Mouse (Mus musculus) bone marrow, adult 2 months (tissue): ENCODE data around the gene Fam214a. TPM values are rescaled to one million over a fixed set of nuclear protein-coding genes. Genes with fewer than 3 reads are reported as not detected.

ENCODE experiments used
- H3K27ac ChIP-seq: fragments of 200-500 bp; 2 replicates; pipeline ENCODE4 v1.5.1; 2012; ENCODE audit warnings: low read depth, mild to moderate bottlenecking, control low read depth, inconsistent platforms, low read length; ENCODE audit not compliant: control insufficient read depth, poor library complexity, insufficient read depth
- H3K4me1 ChIP-seq: fragments of 200-500 bp; 2 replicates; pipeline ENCODE4 v1.6.1; 2011; ENCODE audit warnings: low read length; ENCODE audit not compliant: control insufficient read depth, insufficient read depth
- H3K4me3 ChIP-seq: fragments of 200-500 bp; replicated peaks from 2 replicates; pipeline ENCODE3; 2011; ENCODE audit warnings: mild to moderate bottlenecking, low read depth, low read length, control low read depth; ENCODE audit not compliant: control insufficient read depth
- CTCF ChIP-seq: fragments of 200-500 bp; IDR thresholded peaks from 2 replicates; pipeline ENCODE4 v1.5.1; 2011; ENCODE audit warnings: low read length, control low read depth; ENCODE audit not compliant: control insufficient read depth, insufficient read depth
- POLR2A ChIP-seq: fragments of 200-500 bp; IDR thresholded peaks from 2 replicates; pipeline ENCODE4 v1.6.1; 2011; ENCODE audit warnings: low read depth, mild to moderate bottlenecking, control low read depth, low read length, borderline replicate concordance; ENCODE audit not compliant: control insufficient read depth
- WGBS: fragments of 180-500 bp; shearing (Covaris S2); methylation state at CpG from one replicate; pipeline ENCODE4 v1.1.7; 2018; 5-methylcytosine and 5-hydroxymethylcytosine counted together
- polyA plus RNA-seq: library from polyadenylated mRNA; stranded (reverse); fragments of >200 nt; gene quantifications from 2 replicates; pipeline ENCODE4 v1.2.4, GENCODE M21; 2011; ENCODE audit warnings: low replicate concordance; ENCODE audit not compliant: missing spikeins, insufficient read depth, insufficient read length

Fam214a gene
- polyA plus RNA-seq, 1 experiment, result 25.2 TPM

DNA sequence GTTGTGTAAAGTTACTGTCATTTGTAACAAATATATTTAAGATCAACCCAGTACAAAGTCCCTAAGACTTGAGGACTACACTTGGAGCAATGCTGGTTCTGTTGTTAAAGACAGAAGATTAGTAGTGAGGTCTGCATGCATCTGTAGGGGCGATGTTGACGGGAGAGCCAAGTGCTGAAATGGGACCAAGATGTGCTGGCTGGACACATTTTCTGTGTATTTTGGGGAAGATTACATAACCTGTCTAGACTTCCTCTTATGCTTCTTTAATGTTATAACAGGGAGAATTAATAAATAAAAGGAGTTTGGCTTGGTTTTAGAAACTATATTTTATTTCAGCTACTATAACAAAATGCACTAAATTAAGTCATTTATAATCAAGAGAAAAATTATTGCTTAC is 37.3 kb downstream of the Fam214a start:
- Histone ChIP-seq H3K4me1 (peaks cover 2% of the 10 kb centered on the region; the same call in 1 of the 2 replicates), H3K4me3 (no peak overlapping the region), H3K27ac (no peak overlapping the region)
- TF ChIP-seq POLR2A (no peak), CTCF (no peak)
- WGBS, result 38% methylated on average over 2 of the region's 2 CpGs

- no peak overlapping the region for H3K27ac ChIP-seq
- 62% methylated on average over 10 of the region's 10 CpGs for WGBS
- H3K4me3 ChIP-seq, result no peak overlapping the region
- TF ChIP-seq POLR2A (no peak), CTCF (no peak)
- no peaks in the 10 kb centered on the region for H3K4me1 ChIP-seq
Measured at GRCm38 (mm10) chr9:74994611-74995257, 42.0 kb downstream of the Fam214a start.

- Histone ChIP-seq H3K27ac (no peak overlapping the region), H3K4me3 (no peak overlapping the region), H3K4me1 (no peaks in the 10 kb centered on the region)
- WGBS, result 3% methylated on average over 2 of the region's 2 CpGs
- TF ChIP-seq CTCF (no peak), POLR2A (no peak)
Measured at GRCm38 (mm10) chr9:74996349-74996748, 43.7 kb downstream of the Fam214a start.

DNA sequence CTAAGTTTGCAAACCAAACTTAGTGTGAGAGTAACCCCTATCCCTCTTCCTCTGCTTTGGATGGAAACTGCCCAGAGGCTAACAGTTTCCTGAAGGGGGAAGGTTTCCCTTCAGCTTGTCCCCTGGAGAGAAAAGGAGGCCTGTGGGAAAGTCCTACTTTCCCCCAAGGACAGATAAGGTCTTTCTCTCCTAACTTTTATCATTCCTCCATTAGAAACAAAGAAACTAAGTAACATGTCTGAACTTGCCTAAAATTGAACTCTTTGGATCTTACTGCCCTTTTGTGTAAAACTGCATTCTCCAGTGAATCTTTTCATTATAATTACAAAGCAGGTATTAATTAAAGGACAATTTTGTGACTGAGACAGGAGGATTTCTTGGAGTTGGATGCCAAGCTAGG is 45.3 kb downstream of the Fam214a start:
- Histone ChIP-seq H3K4me1 (no peaks in the 10 kb centered on the region), H3K27ac (no peak overlapping the region), H3K4me3 (no peak overlapping the region)
- TF ChIP-seq POLR2A (no peak), CTCF (no peak)

DNA sequence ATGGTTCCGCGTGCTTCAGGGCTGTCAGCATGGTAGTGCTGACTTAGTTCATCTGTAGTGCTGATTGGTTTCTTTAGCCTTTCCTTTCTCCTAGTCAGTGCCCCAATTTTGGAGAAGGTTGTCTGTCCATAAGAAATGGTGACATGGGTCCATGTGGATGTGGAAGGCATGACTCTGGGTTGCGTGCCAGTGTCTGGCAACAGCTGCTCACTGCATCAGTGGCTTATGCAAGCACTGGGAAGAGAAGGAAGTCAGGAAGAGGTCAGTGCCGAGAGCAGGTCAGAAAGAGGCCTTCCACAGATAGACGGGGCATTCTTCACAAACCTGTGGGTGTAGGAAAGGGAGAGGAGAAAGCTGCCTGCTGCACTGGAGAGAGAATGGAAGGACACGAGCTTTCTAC is 48.3 kb downstream of the Fam214a start:
- no peaks in the 10 kb centered on the region for H3K4me1 ChIP-seq
- TF ChIP-seq POLR2A, result no peak
- 74% methylated on average over 6 of the region's 6 CpGs for WGBS
- H3K4me3 ChIP-seq, result no peak overlapping the region
- H3K27ac ChIP-seq, result no peak overlapping the region

DNA sequence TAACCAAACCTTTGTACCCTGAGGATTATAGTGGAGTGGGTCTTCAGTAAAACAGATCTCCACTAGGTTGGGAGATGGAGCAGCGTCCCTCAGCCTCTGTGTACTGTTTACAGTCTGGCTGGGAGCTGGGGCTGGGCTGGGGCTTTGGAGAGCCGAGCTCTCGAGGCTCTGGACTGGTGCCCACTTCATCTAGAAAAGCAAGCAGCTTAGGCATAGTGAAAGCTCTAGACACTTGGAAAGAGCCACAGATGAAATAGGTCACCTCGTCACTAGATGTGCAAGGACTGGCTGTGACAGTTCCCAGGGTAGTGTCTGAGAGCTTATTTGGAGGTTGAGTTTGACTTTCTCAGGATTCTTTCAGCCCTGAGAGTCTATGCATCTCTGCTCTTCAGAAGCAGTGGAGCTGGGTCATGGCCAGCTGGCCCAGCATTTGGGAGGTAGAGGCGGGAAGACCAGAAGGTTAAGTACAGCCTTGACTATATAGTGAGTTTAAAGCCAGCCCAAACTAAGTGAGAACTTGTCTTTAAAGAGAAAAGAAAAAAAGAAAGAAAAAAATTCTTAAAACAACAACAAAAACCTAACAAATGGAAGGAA is 49.0 kb downstream of the Fam214a start:
- WGBS, result 80% methylated on average over 5 of the region's 5 CpGs
- H3K4me1 ChIP-seq, result no peaks in the 10 kb centered on the region

DNA sequence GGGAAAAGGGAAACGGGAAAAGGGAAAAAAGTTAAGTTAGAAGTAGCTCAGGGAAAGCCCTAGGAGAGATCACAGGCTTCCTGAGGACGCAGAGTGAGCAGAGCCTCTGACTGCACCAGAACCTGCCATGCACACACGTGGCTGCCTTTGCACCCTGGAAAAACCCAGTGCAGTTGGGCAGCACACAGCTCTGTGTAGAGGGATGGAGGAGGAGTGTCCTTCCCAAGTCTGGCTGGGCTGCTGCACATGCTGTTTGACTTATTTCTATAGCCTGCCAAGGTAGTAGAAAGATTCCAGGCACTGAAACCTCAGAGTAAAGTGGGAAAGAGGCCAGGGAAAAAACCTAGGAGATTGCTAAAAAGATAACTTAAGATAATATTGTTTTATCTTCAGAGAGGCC is 49.6 kb downstream of the Fam214a start:
- TF ChIP-seq CTCF (no peak), POLR2A (no peak)
- WGBS, result 67% methylated on average over 3 of the region's 3 CpGs
- Histone ChIP-seq H3K4me3 (no peak overlapping the region), H3K27ac (no peak overlapping the region), H3K4me1 (no peaks in the 10 kb centered on the region)

More for the DNA sequence above, 49.0 kb downstream of the Fam214a start:
- H3K27ac ChIP-seq, result no peak overlapping the region
- no peak overlapping the region for H3K4me3 ChIP-seq
- TF ChIP-seq CTCF (no peak), POLR2A (no peak)

DNA sequence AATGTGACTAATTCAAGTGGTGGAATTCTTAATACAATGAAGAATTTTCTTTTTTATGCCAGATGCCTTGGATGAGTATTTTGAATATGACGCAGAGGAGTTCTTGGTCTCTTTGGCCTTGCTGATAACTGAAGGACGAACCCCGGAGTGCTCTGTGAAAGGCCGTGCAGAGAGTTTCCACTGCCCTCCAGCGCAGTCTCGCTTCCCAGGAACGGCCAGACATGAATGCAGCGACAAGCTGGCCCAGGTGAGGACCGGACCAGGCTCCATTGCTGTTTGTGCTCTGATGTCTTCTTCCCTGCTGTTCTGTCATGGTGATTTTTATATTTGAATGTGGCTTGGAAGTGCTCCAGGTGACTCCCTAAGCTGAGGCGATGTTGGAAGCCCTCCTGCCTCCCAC is 51.5 kb downstream of the Fam214a start:
- Histone ChIP-seq H3K4me1 (no peaks in the 10 kb centered on the region), H3K27ac (no peak overlapping the region), H3K4me3 (no peak overlapping the region)
- no peak for TF ChIP-seq CTCF
- no peak for TF ChIP-seq POLR2A
- WGBS, result 93% methylated on average over 10 of the region's 10 CpGs
